Mouse (Mus musculus) lung, embryonic 16.5 days (tissue): ENCODE results near the gene Zfand4. TPM values are rescaled to one million over a fixed set of nuclear protein-coding genes. Genes with fewer than 3 reads are reported as not detected.

Experiments used
- ATAC-seq: fragments of 200-750 bp; cut with Nextera tagmentation; 2 replicates; pipeline ENCODE4 v1.8.0; 2017; ENCODE audit warnings: low read depth, mild to moderate bottlenecking, moderate library complexity
- H3K27ac ChIP-seq: fragments of 300-500 bp; sonication (generic); 2 replicates; pipeline ENCODE4 v1.5.1; 2014; ENCODE audit warnings: mild to moderate bottlenecking, control low read depth, low read length
- H3K27me3 ChIP-seq: fragments of 300-500 bp; sonication (generic); 2 replicates; pipeline ENCODE4 v1.6.1; 2014; ENCODE audit warnings: low read depth, low read length, mixed read lengths; ENCODE audit not compliant: control insufficient read depth, insufficient read depth
- H3K36me3 ChIP-seq: fragments of 300-500 bp; sonication (generic); 2 replicates; pipeline ENCODE4 v1.6.1; 2014; ENCODE audit warnings: low read length; ENCODE audit not compliant: control insufficient read depth, insufficient read depth
- H3K4me1 ChIP-seq: fragments of 300-500 bp; sonication (generic); replicated peaks from 2 replicates; pipeline ENCODE4 v1.6.1; 2014; ENCODE audit warnings: low read length, mixed read lengths; ENCODE audit not compliant: control insufficient read depth, insufficient read depth
- H3K4me2 ChIP-seq: fragments of 300-500 bp; sonication (generic); 2 replicates; pipeline ENCODE4 v1.6.1; 2014; ENCODE audit warnings: low read depth, low read length, control low read depth
- H3K4me3 ChIP-seq: fragments of 300-500 bp; sonication (generic); 2 replicates; pipeline ENCODE4 v1.5.1; 2014; ENCODE audit warnings: mild to moderate bottlenecking, low read length, control low read depth
- H3K9ac ChIP-seq: fragments of 300-500 bp; sonication (generic); 2 replicates; pipeline ENCODE4 v1.6.1; 2014; ENCODE audit warnings: low read length, control low read depth
- H3K9me3 ChIP-seq: fragments of 300-500 bp; sonication (generic); 2 replicates; pipeline ENCODE4 v1.6.1; 2016; ENCODE audit warnings: low read length; ENCODE audit not compliant: control insufficient read depth
- WGBS: fragments of 180-500 bp; shearing (Covaris S2); extraction: QIAGEN DNeasy Blood & Tissue Kit; methylation state at CpG from one replicate; pipeline ENCODE4 v1.1.7; 2014; 5-methylcytosine and 5-hydroxymethylcytosine counted together
- polyA plus RNA-seq: library from polyadenylated mRNA; unstranded; fragments of >200 nt; fragmentation: Nextera tagmentation; extraction: Ambion mirVana; gene quantifications from 2 replicates; pipeline ENCODE4 v1.2.1, GENCODE M21; 2015

The Zfand4 gene
- polyA plus RNA-seq, 1 experiment from 2014 or later, result 7.6 TPM

DNA sequence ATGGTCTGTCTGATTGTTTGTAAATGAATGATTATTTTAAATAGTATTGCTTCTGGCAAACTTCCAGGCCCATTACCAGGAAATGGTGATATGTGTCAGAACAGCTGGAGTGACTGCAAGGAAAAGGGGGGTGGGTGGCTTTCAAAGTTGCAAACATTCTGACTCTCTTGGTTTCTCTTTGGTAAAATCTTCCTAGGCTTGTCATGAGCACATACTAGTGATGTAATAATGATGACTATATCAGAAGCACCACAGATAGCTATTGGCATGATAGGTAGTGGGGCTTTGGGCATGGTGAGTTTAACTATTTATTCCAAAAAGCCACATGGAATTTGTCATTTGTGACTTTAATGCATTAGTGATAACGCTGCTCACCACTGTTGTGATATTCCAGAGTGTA lies 110.1 kb downstream of the Zfand4 start:
- Histone ChIP-seq H3K9me3 (no peaks in the 10 kb centered on the region), H3K27me3 (no peaks in the 10 kb centered on the region), H3K9ac (no peak overlapping the region), H3K36me3 (no peaks in the 10 kb centered on the region), H3K4me3 (no peak overlapping the region), H3K4me1 (0 out of 2 replicates have a peak, but pooled peaks cover 5% of the 10 kb centered on the region), H3K27ac (no peak overlapping the region), H3K4me2 (no peak overlapping the region)
- ATAC-seq, result no peak
- WGBS, result 59% methylated on average over 1 of the region's 1 CpGs

DNA sequence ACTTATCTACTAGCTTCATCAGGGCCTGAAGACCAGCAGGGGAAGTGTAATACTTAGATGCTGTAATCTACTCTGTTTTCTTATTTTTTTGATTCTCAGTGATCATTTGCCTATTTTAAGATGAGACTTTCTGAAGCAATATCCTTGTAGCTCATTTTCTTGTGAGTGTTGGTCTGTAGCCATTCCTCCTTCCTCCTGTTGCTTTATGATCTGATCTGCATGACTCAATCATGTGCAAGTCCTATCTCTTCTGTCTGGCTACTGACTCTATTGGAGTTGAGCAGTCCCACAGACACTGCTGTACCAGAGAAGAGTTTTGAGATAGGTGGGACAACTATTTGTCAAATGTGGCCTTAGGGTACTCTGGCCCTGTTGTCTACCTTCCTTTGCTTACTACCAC lies 110.6 kb downstream of the Zfand4 start:
- Histone ChIP-seq H3K36me3 (no peaks in the 10 kb centered on the region), H3K9me3 (no peaks in the 10 kb centered on the region), H3K4me3 (no peak overlapping the region), H3K27ac (no peak overlapping the region), H3K27me3 (no peaks in the 10 kb centered on the region), H3K9ac (no peak overlapping the region), H3K4me1 (0 out of 2 replicates have a peak, but pooled peaks cover 5% of the 10 kb centered on the region), H3K4me2 (no peak overlapping the region)
- ATAC-seq, result no peak

DNA sequence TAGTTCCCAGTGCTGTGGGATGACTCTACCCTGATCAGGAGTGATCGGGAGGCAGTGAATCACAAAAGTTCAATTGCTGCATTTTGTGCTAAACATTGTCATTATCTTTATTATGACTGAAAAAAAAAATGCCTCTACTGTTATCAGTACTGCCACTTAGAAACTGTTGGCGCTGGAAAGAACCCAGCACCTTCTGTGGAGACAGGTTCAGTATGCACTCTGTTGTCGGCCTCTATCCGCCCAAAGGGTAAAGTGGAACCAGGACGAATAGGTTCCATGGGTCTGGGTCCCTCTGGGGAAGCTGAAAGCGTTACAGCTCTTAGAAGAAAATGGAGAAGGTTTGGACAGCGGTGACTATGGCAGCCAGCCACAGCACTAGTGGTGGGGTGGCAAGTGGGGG lies 114.9 kb downstream of the Zfand4 start:
- Histone ChIP-seq H3K36me3 (no peaks in the 10 kb centered on the region), H3K9ac (no peak overlapping the region), H3K4me2 (no peak overlapping the region), H3K4me1 (peaks cover 7% of the 10 kb centered on the region; the same call in 1 of the 2 replicates), H3K27ac (no peak overlapping the region), H3K4me3 (no peak overlapping the region), H3K27me3 (no peaks in the 10 kb centered on the region), H3K9me3 (no peaks in the 10 kb centered on the region)
- 82% methylated on average over 7 of the region's 7 CpGs for WGBS
- no peak for ATAC-seq

Other genes starting within 250 kb of the Zfand4 start
- 11.1 and 14.2 TPM in 2 replicates for gene Tmcc1, start 70.7 kb upstream of the Zfand4 start, polyA plus RNA-seq
- gene Washc2, start 56.2 kb upstream of the Zfand4 start, polyA plus RNA-seq, result 41.1 and 43.2 TPM in 2 replicates
- gene March8, start 73.8 kb downstream of the Zfand4 start, polyA plus RNA-seq, result 27.8 and 29.3 TPM in 2 replicates
- gene Alox5, start 197.0 kb downstream of the Zfand4 start, polyA plus RNA-seq, result 0.93 and 1.4 TPM in 2 replicates
- not detected in 2 replicates for gene Olfr211, start 224.9 kb downstream of the Zfand4 start, polyA plus RNA-seq
- not detected in 2 replicates for gene Olfr212, start 242.3 kb downstream of the Zfand4 start, polyA plus RNA-seq